Mouse (Mus musculus) fibroblast of lung, adult 2 months (primary cell): ENCODE measurements at regions not wholly inside any gene's neighbourhood (a gene's known extent, or its start where the extent isn't known, plus 50 kb on each side); places are given as distances from the start of the nearest gene placed in this dataset.

ENCODE experiments used
- DNase-seq: peaks from one replicate; pipeline ENCODE4 v3.0.0-alpha.2; 2011; ENCODE audit warnings: low read depth

GRCm38 (mm10) chr1:10771793-10772192 lies 642.1 kb upstream of the A830018L16Rik start:
- DNase-seq, result no peak

DNA sequence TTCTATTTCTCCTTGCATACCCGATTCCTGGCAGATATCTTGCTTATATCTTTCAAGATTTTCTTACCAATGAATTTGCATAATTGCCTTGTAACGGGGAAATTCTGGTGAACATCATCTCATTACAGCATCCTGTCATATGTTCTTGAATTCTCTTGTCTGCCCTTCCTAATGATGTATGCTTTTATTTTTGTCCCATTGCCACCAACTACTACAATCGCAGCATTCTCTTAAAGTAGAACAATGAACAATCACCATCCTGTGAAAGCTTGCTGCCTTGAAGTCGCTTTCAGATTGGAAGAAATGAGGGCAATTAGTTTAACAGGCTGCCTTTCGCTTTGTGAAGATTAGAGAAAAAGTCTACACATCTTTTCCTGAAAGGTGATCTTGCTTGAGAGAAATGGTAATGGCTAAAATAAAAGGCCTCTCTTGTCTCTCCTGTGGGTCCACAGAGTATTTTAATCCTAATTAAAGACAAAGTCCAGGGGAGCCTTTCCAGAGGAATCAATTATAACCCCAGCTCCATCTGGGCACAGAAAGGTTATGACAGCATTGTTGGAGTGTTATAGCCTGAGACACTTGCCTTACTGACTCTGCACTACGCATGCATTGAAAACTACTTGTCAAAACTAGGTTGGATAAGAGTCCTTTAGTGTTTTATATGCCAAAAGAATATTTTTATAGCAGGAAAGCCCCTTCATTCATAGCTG lies 619.7 kb upstream of the A830018L16Rik start:
- no peak for DNase-seq

DNA sequence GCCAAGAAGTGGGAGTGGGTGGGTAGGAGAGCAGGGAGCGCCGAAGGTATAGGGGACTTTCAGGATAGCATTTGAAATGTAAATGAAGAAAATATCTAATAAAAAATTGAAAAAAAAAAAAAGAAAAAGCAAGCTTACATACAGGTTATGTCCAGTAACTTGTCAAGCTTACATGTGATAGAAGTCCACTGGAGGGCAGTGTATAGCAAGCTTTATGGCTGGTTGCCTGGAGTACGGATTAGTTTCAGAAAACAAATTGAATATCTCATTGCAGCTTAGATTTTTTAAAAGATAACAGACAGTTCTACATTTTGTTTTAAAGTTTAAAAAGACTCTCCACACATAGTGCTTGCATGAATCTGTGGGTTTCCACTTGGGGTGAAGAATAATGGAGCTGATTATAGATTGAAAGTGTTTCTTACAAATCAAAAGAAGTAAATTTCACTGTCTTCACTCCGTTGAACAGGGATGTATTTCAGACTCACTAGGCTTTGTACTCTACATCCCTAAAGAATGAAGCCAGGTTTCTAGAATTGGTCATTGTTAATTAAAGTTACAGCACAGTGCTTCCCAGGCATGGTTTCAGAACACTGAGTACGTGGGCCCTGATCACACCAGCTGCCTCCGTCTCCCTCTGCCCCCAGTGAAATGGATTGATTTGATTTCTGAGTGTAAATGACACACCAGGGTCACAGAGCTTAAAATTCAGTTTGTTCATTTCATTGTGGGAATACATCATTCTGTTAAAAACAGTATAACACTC lies 578.1 kb upstream of the A830018L16Rik start:
- peak; percentile 34 for DNase-seq

DNA sequence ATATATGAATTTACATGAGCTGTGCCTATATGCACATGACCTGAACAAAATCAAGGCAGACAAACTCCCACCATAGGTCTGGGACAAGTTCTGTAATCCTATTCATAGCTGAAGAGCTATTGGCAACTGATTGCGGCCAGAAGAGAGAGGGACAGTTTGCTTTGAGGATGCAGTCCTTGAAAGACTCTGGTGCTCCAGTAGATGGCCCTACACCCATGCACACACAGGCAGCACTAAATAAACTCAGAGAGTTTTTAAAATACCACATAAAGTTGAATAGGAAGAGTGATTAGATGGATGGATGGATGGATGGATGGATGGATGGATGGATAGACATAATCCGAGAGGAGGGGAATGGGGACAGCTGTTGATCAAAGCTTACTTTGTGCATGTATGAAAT lies 576.7 kb upstream of the A830018L16Rik start:
- no peak for DNase-seq

DNA sequence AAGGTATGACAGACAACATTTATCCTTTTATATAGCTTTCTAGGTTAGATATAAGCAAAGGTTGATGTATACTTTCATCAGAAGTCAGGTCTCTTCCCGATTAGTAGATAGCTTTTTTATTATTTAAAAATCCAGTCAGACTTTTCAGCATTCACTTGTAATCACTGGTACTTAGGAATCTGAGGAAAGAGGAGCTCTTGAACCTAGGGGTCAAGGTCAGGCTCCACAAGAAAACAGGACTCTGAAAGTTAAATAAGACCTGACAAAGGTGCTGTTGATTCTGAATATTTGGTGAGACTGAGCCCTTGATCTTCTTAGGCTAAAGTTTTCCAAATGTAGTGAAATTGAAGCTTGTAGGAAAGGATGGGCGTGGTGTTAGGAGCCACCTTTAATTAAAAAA lies 561.0 kb upstream of the A830018L16Rik start:
- no peak for DNase-seq

GRCm38 (mm10) chr1:10854495-10854894 lies 559.4 kb upstream of the A830018L16Rik start:
- DNase-seq, result no peak

DNA sequence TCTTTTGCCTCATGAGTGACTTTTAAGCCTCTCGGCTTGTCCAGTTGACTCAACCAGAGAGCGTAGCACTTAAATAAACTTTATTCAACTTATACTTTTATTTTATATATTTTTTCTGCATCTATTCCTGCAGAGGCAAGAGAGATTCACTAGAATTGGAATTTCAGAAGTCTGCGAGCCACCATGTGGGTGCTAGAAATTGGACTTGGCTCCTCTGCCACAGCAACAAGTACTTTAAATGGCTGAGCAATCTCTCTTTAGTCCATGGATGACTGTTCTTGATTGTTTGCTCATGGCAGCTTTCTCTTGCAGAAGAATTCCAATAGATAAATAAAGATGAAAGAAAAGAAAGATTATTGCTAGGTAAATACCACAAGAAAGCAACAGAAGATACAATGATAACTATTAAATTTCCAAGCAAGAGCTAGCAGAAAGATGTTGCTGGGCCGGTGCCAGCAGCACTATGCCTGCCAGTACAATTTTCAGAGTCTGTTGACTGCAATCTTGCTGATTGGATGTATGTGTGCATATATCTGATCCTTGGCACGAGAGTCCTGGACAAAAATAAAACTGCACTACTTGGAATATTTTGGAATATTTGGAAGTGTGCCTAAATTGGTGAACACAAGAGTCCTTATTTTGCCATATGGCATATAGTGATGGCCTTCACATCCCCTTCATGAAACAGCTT lies 542.6 kb upstream of the A830018L16Rik start:
- no peak for DNase-seq

- DNase-seq, result no peak
These were observed 541.6 kb upstream of the A830018L16Rik start for GRCm38 (mm10) chr1:10872266-10872665.

DNA sequence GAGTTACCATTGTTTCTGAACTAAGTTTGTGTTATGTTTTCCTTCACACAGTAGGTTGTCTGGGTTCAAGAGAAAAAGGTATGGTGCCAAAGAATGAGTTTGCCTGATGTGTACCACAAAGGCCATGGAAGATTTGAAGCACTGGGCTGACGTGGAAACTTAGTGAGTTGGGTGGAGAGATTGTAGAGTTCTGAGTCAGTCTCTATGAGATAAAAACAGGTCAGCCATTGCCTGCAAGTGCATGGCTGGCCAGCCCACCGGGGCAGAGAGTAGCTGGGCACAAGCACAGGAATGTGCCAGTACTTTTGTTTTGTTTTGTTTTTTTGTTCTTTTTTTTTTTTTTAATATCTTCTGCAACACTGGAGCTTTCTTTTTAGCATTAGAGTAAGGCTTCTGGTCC lies 541.2 kb upstream of the A830018L16Rik start:
- no peak for DNase-seq

- DNase-seq, result no peak
These were observed 536.3 kb upstream of the A830018L16Rik start for GRCm38 (mm10) chr1:10877391-10878170.

DNA sequence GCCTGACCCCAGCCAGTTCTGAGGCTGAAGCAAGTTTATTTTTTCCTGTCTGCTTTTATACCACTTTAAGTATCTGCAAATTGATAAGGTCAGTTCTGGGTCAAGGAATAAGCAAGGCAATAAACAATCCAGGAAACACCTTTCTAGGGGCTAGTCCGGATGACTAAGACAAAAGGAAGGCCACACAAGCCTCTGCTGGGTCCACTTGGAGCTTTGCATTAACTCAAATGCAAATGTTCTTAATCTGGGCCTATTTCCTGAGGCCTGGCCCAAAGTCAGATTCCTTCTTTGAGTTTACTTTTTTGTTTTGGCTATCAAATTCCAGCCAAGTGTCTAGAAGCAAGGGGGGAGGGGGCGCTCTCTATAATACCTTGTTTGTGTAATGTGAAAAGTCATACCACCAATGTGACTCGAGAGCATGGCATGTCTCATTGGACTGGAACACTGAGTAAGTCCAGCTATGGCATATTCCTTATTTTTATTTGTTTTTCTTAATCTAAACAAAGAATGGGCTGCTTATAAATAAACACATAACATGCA lies 535.6 kb upstream of the A830018L16Rik start:
- DNase-seq, result no peak

GRCm38 (mm10) chr1:10880026-10880727 lies 533.7 kb upstream of the A830018L16Rik start:
- DNase-seq, result no peak

- DNase-seq, result no peak
These were observed 515.1 kb upstream of the A830018L16Rik start for GRCm38 (mm10) chr1:10898806-10899205.

GRCm38 (mm10) chr1:10902721-10903120 lies 511.2 kb upstream of the A830018L16Rik start:
- DNase-seq, result no peak

DNA sequence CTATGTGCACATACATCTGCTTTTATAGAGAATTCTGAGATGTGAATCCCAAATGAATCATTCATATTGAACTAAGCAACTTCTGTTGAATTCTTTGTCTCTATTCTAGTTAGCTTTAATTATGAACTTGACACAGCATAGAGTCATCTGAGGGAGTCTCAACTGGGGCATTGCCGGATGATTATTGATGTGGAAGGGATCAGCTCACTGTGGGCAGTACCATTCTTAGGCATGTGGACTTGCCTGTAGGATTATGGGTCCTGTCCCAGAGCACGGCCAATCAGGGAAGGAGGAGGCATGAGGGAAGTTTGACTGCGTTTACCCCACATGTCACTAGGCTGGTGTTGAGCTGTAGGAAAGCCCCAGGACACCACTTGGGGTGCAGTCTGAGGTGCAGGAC lies 493.9 kb upstream of the A830018L16Rik start:
- no peak for DNase-seq

- DNase-seq, result no peak
These were observed 481.4 kb upstream of the A830018L16Rik start for GRCm38 (mm10) chr1:10932378-10933077.

DNA sequence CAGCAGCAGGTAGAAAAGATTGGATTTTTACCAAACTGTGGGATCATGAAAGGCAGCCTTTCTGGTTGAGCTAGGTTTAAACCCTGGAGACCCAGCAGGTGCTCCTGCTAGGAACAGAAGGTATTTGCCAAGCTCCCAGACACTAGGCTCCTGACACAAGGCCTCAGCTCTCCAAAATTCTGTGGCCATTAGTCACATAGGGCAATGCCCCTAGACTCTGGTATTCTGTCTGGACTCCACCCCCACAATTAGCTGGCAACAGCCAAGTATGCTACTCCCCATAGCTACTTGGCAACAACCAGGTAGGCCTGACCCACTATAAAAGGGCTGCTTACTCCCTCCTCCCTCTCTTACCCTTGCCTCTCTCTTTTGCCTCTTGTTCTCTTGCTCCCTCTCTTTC lies 480.7 kb upstream of the A830018L16Rik start:
- peak; percentile 22 for DNase-seq

DNA sequence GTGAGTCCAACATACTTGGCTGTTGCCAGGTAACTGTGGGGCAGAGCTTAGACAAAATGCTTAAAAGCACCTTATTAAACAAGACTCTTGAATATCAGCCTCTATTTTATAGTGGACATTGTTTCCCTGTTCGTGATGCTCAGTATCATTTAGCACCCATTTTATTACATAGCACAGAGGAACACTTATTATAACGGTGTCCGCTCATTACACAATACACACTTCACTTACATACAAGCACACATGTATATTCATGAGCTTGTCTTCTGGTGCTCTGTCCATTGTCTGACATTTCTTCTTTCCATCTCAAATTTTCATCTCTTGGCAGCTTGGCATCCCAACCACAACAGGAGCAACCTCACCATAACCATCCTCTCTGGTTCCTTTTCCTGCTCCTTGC lies 475.5 kb upstream of the A830018L16Rik start:
- DNase-seq, result no peak

DNA sequence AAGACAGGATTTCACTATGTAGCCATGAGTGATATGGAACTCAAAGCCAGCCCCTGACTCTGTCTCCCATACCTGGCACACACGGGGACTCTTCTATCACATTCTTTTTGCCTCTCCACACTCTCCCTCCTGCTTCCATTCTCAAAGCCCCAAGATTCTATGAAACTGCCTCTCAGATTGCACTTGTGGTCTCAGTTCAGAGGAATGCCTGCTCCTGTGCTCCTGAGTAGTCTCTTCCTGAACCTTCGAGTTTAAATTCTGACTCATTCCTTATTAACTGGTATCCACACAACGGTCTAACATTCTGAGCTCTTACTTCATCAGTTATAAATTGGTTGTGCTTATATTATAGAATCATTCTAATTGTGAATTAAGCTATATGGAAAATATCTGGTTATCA lies 473.6 kb upstream of the A830018L16Rik start:
- DNase-seq, result no peak

- no peak for DNase-seq
These were observed 470.9 kb upstream of the A830018L16Rik start for GRCm38 (mm10) chr1:10942979-10943378.
